Comparison of ENCODE assay signal across 14 mouse cellular contexts in the genomic region with DNA sequence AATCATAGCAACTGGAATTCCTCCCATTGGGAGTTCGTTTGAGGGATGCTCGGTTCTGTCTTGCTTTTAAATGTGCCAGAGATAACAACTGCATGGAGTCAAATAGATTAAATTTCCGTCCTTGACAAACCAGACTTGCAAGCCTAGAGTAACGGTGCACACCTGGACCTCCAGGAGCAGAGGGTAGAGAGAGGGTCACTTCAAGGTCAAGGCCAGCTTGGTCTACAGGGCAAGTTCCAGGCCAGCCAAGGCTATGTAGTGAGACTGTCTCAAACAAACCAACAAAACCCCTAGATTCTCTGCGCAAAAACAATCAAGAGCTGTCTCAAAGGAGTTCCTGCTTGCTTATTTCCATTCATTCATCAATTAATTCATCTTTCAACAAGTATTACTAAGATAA. TPM values are rescaled to one million over a fixed set of nuclear protein-coding genes. Genes with fewer than 3 reads are reported as not detected.
DNase-seq lines count a peak whose midpoint lies in the region; ATAC-seq and TF ChIP-seq lines count a peak whose summit lies in the region.
"Had no signal": no experiment of that assay in that cellular context is flagged by ENCODE, and none has a peak within 500 bp of the region (broad histone marks: within the 10 kb centered on the region; RNA-seq: fewer than 3 reads in every experiment).

No protein-coding gene starts in this region.

- no peaks in the 10 kb centered on the region for H3K4me1 ChIP-seq in forebrain, embryonic 14.5 days (ENCODE audit: control insufficient read depth, insufficient read depth, low read length)
- H3K4me1 ChIP-seq in forebrain, embryonic 11.5 days (replicated peaks; ENCODE audit: control insufficient read depth, insufficient read depth, low read length): 0 out of 2 replicates have a peak, but pooled peaks cover 2% of the 10 kb centered on the region
- peaks cover 5% of the 10 kb centered on the region; the same call in 1 of the 2 replicates for H3K4me1 ChIP-seq in heart, embryonic 15.5 days (replicated peaks)
- peaks cover 11% of the 10 kb centered on the region; the same call in 1 of the 2 replicates for H3K4me1 ChIP-seq in heart, embryonic 10.5 days
- peaks cover 4% of the 10 kb centered on the region; the same call in 1 of the 2 replicates for H3K4me1 ChIP-seq in midbrain, embryonic 12.5 days
- H3K4me1 ChIP-seq in midbrain, postnatal 0 days (ENCODE audit: insufficient read depth, low read length): no peaks in the 10 kb centered on the region
- H3K4me1 ChIP-seq in neural tube, embryonic 14.5 days (ENCODE audit: control insufficient read depth, insufficient read depth, low read length): no peaks in the 10 kb centered on the region

- ATAC-seq in forebrain, embryonic 14.5 days: peak; percentile 40; the same call in 1 of the 2 replicates
- no peak for ATAC-seq in forebrain, embryonic 11.5 days (replicated peaks; ENCODE audit: low FRiP score)
- ATAC-seq in heart, embryonic 15.5 days (replicated peaks; ENCODE audit: insufficient number of reproducible peaks, insufficient read depth, low FRiP score, low read depth): no peak
- 0 out of 2 replicates have a peak, but pooled peaks have one; percentile 64 for ATAC-seq in midbrain, embryonic 12.5 days (ENCODE audit: low FRiP score, low read depth)
- ATAC-seq in midbrain, postnatal 0 days (ENCODE audit: low FRiP score): no peak
- peak; percentile 12; the same call in 1 of the 2 replicates for ATAC-seq in neural tube, embryonic 14.5 days (ENCODE audit: low read depth)

- H3K27ac ChIP-seq in forebrain, embryonic 14.5 days (ENCODE audit: low read depth, low read length): no peak overlapping the region
- H3K27ac ChIP-seq in forebrain, embryonic 11.5 days (ENCODE audit: low read depth, low read length): no peak overlapping the region
- peak overlapping the region; percentile 15 for H3K27ac ChIP-seq in heart, embryonic 15.5 days
- no peak overlapping the region for H3K27ac ChIP-seq in heart, embryonic 10.5 days
- no peak overlapping the region for H3K27ac ChIP-seq in midbrain, embryonic 12.5 days (replicated peaks)
- H3K27ac ChIP-seq in midbrain, postnatal 0 days (ENCODE audit: low read depth, low read length): no peak overlapping the region
- H3K27ac ChIP-seq in neural tube, embryonic 14.5 days (ENCODE audit: low read depth, low read length): no peak overlapping the region
- H3K27ac ChIP-seq: heart, adult 2 months; limb, embryonic 13.5 days; liver, embryonic 15.5 days; midbrain, embryonic 13.5 days had no signal

- H3K4me3 ChIP-seq in forebrain, embryonic 14.5 days (ENCODE audit: low read depth, low read length): no peak overlapping the region
- H3K4me3 ChIP-seq in forebrain, embryonic 11.5 days (ENCODE audit: low read depth, low read length): no peak overlapping the region
- no peak overlapping the region for H3K4me3 ChIP-seq in heart, embryonic 15.5 days
- H3K4me3 ChIP-seq in heart, embryonic 10.5 days: no peak overlapping the region
- H3K4me3 ChIP-seq in midbrain, embryonic 12.5 days: no peak overlapping the region
- no peak overlapping the region for H3K4me3 ChIP-seq in midbrain, postnatal 0 days (ENCODE audit: low read depth, low read length)
- H3K4me3 ChIP-seq in neural tube, embryonic 14.5 days (ENCODE audit: low read depth, low read length): no peak overlapping the region
- H3K4me3 ChIP-seq: heart, adult 2 months; limb, embryonic 13.5 days; liver, embryonic 15.5 days; midbrain, embryonic 13.5 days had no signal

- no peak overlapping the region for H3K4me2 ChIP-seq in forebrain, embryonic 14.5 days (ENCODE audit: low read length)
- H3K4me2 ChIP-seq in forebrain, embryonic 11.5 days (ENCODE audit: low read depth, low read length, severe bottlenecking): no peak overlapping the region
- H3K4me2 ChIP-seq in heart, embryonic 15.5 days: no peak overlapping the region
- no peak overlapping the region for H3K4me2 ChIP-seq in midbrain, embryonic 12.5 days (replicated peaks)
- H3K4me2 ChIP-seq in midbrain, postnatal 0 days (ENCODE audit: low read depth, low read length, poor library complexity, severe bottlenecking): no peak overlapping the region
- no peak overlapping the region for H3K4me2 ChIP-seq in neural tube, embryonic 14.5 days (ENCODE audit: low read depth, low read length)
- H3K4me2 ChIP-seq: limb, embryonic 13.5 days; liver, embryonic 15.5 days; midbrain, embryonic 13.5 days had no signal

- 73% methylated on average over 5 of the region's 5 CpGs for WGBS in forebrain, embryonic 14.5 days
- WGBS in forebrain, embryonic 11.5 days: 80% methylated on average over 5 of the region's 5 CpGs
- whole genome bisulfite sequencing in heart, embryonic 15.5 days: 60% methylated on average over 5 of the region's 5 CpGs
- 62% methylated on average over 5 of the region's 5 CpGs for WGBS in heart, embryonic 10.5 days
- WGBS in midbrain, embryonic 12.5 days: 80% methylated on average over 5 of the region's 5 CpGs
- WGBS in midbrain, postnatal 0 days: 77% methylated on average over 5 of the region's 5 CpGs
- WGBS in neural tube, embryonic 14.5 days: 81% methylated on average over 5 of the region's 5 CpGs

- no peak for TF ChIP-seq CTCF in midbrain, postnatal 0 days (IDR thresholded peaks at IDR 0.05)

- no peaks in the 10 kb centered on the region for H3K27me3 ChIP-seq in forebrain, embryonic 14.5 days (replicated peaks; ENCODE audit: control insufficient read depth, insufficient read depth, low read length)
- no peaks in the 10 kb centered on the region for H3K27me3 ChIP-seq in forebrain, embryonic 11.5 days (ENCODE audit: control insufficient read depth, insufficient read depth, low read length)
- H3K27me3 ChIP-seq in heart, embryonic 15.5 days: no peaks in the 10 kb centered on the region
- H3K27me3 ChIP-seq in heart, embryonic 10.5 days (ENCODE audit: insufficient read depth, poor library complexity, severe bottlenecking): no peaks in the 10 kb centered on the region
- H3K27me3 ChIP-seq in midbrain, embryonic 12.5 days: no peaks in the 10 kb centered on the region
- H3K27me3 ChIP-seq in midbrain, postnatal 0 days (ENCODE audit: insufficient read depth, low read length): no peaks in the 10 kb centered on the region
- H3K27me3 ChIP-seq in neural tube, embryonic 14.5 days (ENCODE audit: control insufficient read depth, insufficient read depth, low read length): no peaks in the 10 kb centered on the region
- H3K27me3 ChIP-seq: limb, embryonic 13.5 days; liver, embryonic 15.5 days had no signal

- no peaks in the 10 kb centered on the region for H3K36me3 ChIP-seq in forebrain, embryonic 14.5 days (ENCODE audit: control insufficient read depth, insufficient read depth, low read length)
- no peaks in the 10 kb centered on the region for H3K36me3 ChIP-seq in forebrain, embryonic 11.5 days (ENCODE audit: control insufficient read depth, insufficient read depth, low read length)
- no peaks in the 10 kb centered on the region for H3K36me3 ChIP-seq in heart, embryonic 15.5 days
- no peaks in the 10 kb centered on the region for H3K36me3 ChIP-seq in heart, embryonic 10.5 days
- no peaks in the 10 kb centered on the region for H3K36me3 ChIP-seq in midbrain, embryonic 12.5 days
- H3K36me3 ChIP-seq in midbrain, postnatal 0 days (ENCODE audit: insufficient read depth, low read length): no peaks in the 10 kb centered on the region
- no peaks in the 10 kb centered on the region for H3K36me3 ChIP-seq in neural tube, embryonic 14.5 days (ENCODE audit: control insufficient read depth, insufficient read depth, low read length)
- H3K36me3 ChIP-seq: limb, embryonic 13.5 days; liver, embryonic 15.5 days; midbrain, embryonic 13.5 days had no signal

- no peak for DNase-seq in forebrain, embryonic 14.5 days (ENCODE audit: low spot score)
- no peak for DNase-seq in forebrain, embryonic 11.5 days (ENCODE audit: low spot score)
- no peak for DNase-seq in heart, embryonic 10.5 days (ENCODE audit: low spot score)
- no peak for DNase-seq in midbrain, postnatal 0 days (ENCODE audit: low spot score)
- DNase-seq in urinary bladder, adult 2 months (ENCODE audit: low spot score): no peak

- H3K9ac ChIP-seq in forebrain, embryonic 14.5 days (ENCODE audit: low read length): no peak overlapping the region
- no peak overlapping the region for H3K9ac ChIP-seq in forebrain, embryonic 11.5 days (ENCODE audit: low read length)
- H3K9ac ChIP-seq in heart, embryonic 15.5 days: no peak overlapping the region
- no peak overlapping the region for H3K9ac ChIP-seq in midbrain, embryonic 12.5 days (replicated peaks)
- no peak overlapping the region for H3K9ac ChIP-seq in midbrain, postnatal 0 days (replicated peaks; ENCODE audit: low read length, poor library complexity, severe bottlenecking)
- H3K9ac ChIP-seq in neural tube, embryonic 14.5 days (replicated peaks; ENCODE audit: low read depth, low read length): no peak overlapping the region
- H3K9ac ChIP-seq: limb, embryonic 13.5 days; liver, embryonic 15.5 days; midbrain, embryonic 13.5 days had no signal

- H3K9me3 ChIP-seq in forebrain, embryonic 14.5 days (replicated peaks; ENCODE audit: control insufficient read depth, low read length): no peaks in the 10 kb centered on the region
- no peaks in the 10 kb centered on the region for H3K9me3 ChIP-seq in forebrain, embryonic 11.5 days (ENCODE audit: control insufficient read depth, low read length)
- H3K9me3 ChIP-seq in heart, embryonic 15.5 days (replicated peaks): no peaks in the 10 kb centered on the region
- no peaks in the 10 kb centered on the region for H3K9me3 ChIP-seq in heart, embryonic 10.5 days
- H3K9me3 ChIP-seq in midbrain, embryonic 12.5 days: no peaks in the 10 kb centered on the region
- H3K9me3 ChIP-seq in midbrain, postnatal 0 days (ENCODE audit: low read length): no peaks in the 10 kb centered on the region
- no peaks in the 10 kb centered on the region for H3K9me3 ChIP-seq in neural tube, embryonic 14.5 days (ENCODE audit: control insufficient read depth, low read length)
- H3K9me3 ChIP-seq: limb, embryonic 13.5 days; liver, embryonic 15.5 days; midbrain, embryonic 13.5 days had no signal

RNA-seq across cellular contexts. Expression of gene Hacd1, which starts 7.1 kb away (rescaled TPM):
- 69.4 and 69.7 TPM in 2 replicates for polyA plus RNA-seq in forebrain, embryonic 14.5 days (2014; fragmentation: Nextera tagmentation; extraction: Ambion mirVana)
- polyA plus RNA-seq in forebrain, embryonic 11.5 days (2014; fragmentation: Nextera tagmentation; extraction: Ambion mirVana): 34.3 and 39.8 TPM in 2 replicates
- polyA plus RNA-seq in heart, embryonic 15.5 days (2015; fragmentation: Nextera tagmentation; extraction: Ambion mirVana): 188 and 228 TPM in 2 replicates
- polyA plus RNA-seq in heart, embryonic 10.5 days (2016; fragmentation: Nextera tagmentation; extraction: Ambion mirVana): 190 and 271 TPM in 2 replicates
- 37.6 and 40.5 TPM in 2 replicates for polyA plus RNA-seq in midbrain, embryonic 12.5 days (2016; fragmentation: Nextera tagmentation; extraction: Ambion mirVana)
- total RNA-seq in midbrain, postnatal 0 days (2014; rRNA removed): 51.2 and 66.4 TPM in 2 replicates
- polyA plus RNA-seq in midbrain, postnatal 0 days (2015; fragmentation: Nextera tagmentation; extraction: Ambion mirVana): 81.5 and 83.4 TPM in 2 replicates
- polyA plus RNA-seq in neural tube, embryonic 14.5 days (2014; fragmentation: Nextera tagmentation; extraction: Ambion mirVana): 93.3 and 94.1 TPM in 2 replicates
- 137 and 148 TPM in 2 replicates for polyA plus RNA-seq in urinary bladder, adult 2 months (2012; rRNA removed)
- total RNA-seq: neutrophil, adult 5-6 weeks had no signal
- polyA plus RNA-seq: activated CD4-positive, CD25-positive, alpha-beta regulatory T cell, adult 4 months had no signal

RNA-seq across cellular contexts. Expression of gene Stam, which starts 25.1 kb away (rescaled TPM):
- 128 and 139 TPM in 2 replicates for polyA plus RNA-seq in forebrain, embryonic 14.5 days (2014; fragmentation: Nextera tagmentation; extraction: Ambion mirVana)
- 96.0 and 109 TPM in 2 replicates for polyA plus RNA-seq in forebrain, embryonic 11.5 days (2014; fragmentation: Nextera tagmentation; extraction: Ambion mirVana)
- 50.0 and 62.5 TPM in 2 replicates for polyA plus RNA-seq in heart, embryonic 15.5 days (2015; fragmentation: Nextera tagmentation; extraction: Ambion mirVana)
- polyA plus RNA-seq in heart, embryonic 10.5 days (2016; fragmentation: Nextera tagmentation; extraction: Ambion mirVana): 67.3 and 72.6 TPM in 2 replicates
- polyA plus RNA-seq in midbrain, embryonic 12.5 days (2016; fragmentation: Nextera tagmentation; extraction: Ambion mirVana): 100 and 101 TPM in 2 replicates
- total RNA-seq in midbrain, postnatal 0 days (2014; rRNA removed): 93.8 and 106 TPM in 2 replicates
- 104 and 105 TPM in 2 replicates for polyA plus RNA-seq in midbrain, postnatal 0 days (2015; fragmentation: Nextera tagmentation; extraction: Ambion mirVana)
- 142 and 158 TPM in 2 replicates for polyA plus RNA-seq in neural tube, embryonic 14.5 days (2014; fragmentation: Nextera tagmentation; extraction: Ambion mirVana)
- polyA plus RNA-seq in urinary bladder, adult 2 months (2012; rRNA removed): 33.1 and 33.5 TPM in 2 replicates

Comparison
In these comparisons a context has a peak if more than half of its experiments do, and no peak if none do; other contexts are left out.
1. ATAC-seq: peak in forebrain, embryonic 14.5 days (single experiment), midbrain, embryonic 12.5 days (single experiment) and neural tube, embryonic 14.5 days (single experiment); none in forebrain, embryonic 11.5 days (single experiment), heart, embryonic 15.5 days (single experiment) and midbrain, postnatal 0 days (single experiment).